Mouse (Mus musculus) liver, embryonic 14.5 days (tissue): ENCODE data around the gene Bub1b.

Experiments used
- CTCF ChIP-seq: IDR thresholded peaks from 2 replicates; pipeline ENCODE4 v1.5.1; 2016; ENCODE audit warnings: antibody characterized with exemption, low read depth, control low read depth
- EP300 ChIP-seq: IDR thresholded peaks from 2 replicates; pipeline ENCODE4 v1.6.1; 2016; ENCODE audit warnings: antibody characterized with exemption, low read depth

GRCm38 (mm10) chr2:118597673-118598568 lies at the start of gene Bub1b:
- TF ChIP-seq EP300 (no peak), CTCF (no peak)
